Mouse (Mus musculus) hindbrain, embryonic 16.5 days (tissue): ENCODE measurements around the gene Begain. TPM values are rescaled to one million over a fixed set of nuclear protein-coding genes. Genes with fewer than 3 reads are reported as not detected.

Experiments
- ATAC-seq: fragments of 200-750 bp; cut with Nextera tagmentation; 2 replicates; pipeline ENCODE4 v1.8.0; 2017; ENCODE audit warnings: moderate TSS enrichment, moderate library complexity
- H3K27ac ChIP-seq: fragments of 300-500 bp; sonication (generic); 2 replicates; pipeline ENCODE4 v1.5.1; 2014; ENCODE audit warnings: low read depth, mild to moderate bottlenecking, control low read depth, low read length, moderate library complexity
- H3K27me3 ChIP-seq: fragments of 300-500 bp; sonication (generic); replicated peaks from 2 replicates; pipeline ENCODE4 v1.6.1; 2014; ENCODE audit warnings: low read length; ENCODE audit not compliant: control insufficient read depth, insufficient read depth
- H3K36me3 ChIP-seq: fragments of 300-500 bp; sonication (generic); 2 replicates; pipeline ENCODE4 v1.6.1; 2014; ENCODE audit warnings: mild to moderate bottlenecking, low read length, moderate library complexity, mixed read lengths; ENCODE audit not compliant: control insufficient read depth, insufficient read depth
- H3K4me1 ChIP-seq: fragments of 300-500 bp; sonication (generic); 2 replicates; pipeline ENCODE4 v1.6.1; 2014; ENCODE audit warnings: low read depth, low read length; ENCODE audit not compliant: control insufficient read depth, insufficient read depth
- H3K4me2 ChIP-seq: fragments of 300-500 bp; sonication (generic); 2 replicates; pipeline ENCODE4 v1.6.1; 2014; ENCODE audit warnings: mild to moderate bottlenecking, low read length, control low read depth, moderate library complexity
- H3K4me3 ChIP-seq: fragments of 300-500 bp; sonication (generic); 2 replicates; pipeline ENCODE4 v1.5.1; 2014; ENCODE audit warnings: mild to moderate bottlenecking, low read length, control low read depth, moderate library complexity
- H3K9ac ChIP-seq: fragments of 300-500 bp; sonication (generic); 2 replicates; pipeline ENCODE4 v1.6.1; 2014; ENCODE audit warnings: low read depth, mild to moderate bottlenecking, control low read depth, low read length, moderate library complexity
- H3K9me3 ChIP-seq: fragments of 300-500 bp; sonication (generic); 2 replicates; pipeline ENCODE4 v1.6.1; 2014; ENCODE audit warnings: mild to moderate bottlenecking, low read length, moderate library complexity; ENCODE audit not compliant: control insufficient read depth
- WGBS: fragments of 180-500 bp; shearing (Covaris S2); extraction: QIAGEN DNeasy Blood & Tissue Kit; methylation state at CpG from one replicate; pipeline ENCODE4 v1.1.7; 2014; 5-methylcytosine and 5-hydroxymethylcytosine counted together
- polyA plus RNA-seq: library from polyadenylated mRNA; unstranded; fragments of >200 nt; fragmentation: Nextera tagmentation; extraction: Ambion mirVana; gene quantifications from 2 replicates; pipeline ENCODE4 v1.2.1, GENCODE M21; 2015

Begain gene
- polyA plus RNA-seq, 1 experiment from 2014 or later = 22.4 TPM

GRCm38 (mm10) chr12:109038179-109038819 is 29.7 kb downstream of the Begain start:
- Histone ChIP-seq H3K27me3 (peaks cover 5% of the 10 kb centered on the region), H3K4me1 (peaks cover 11% of the 10 kb centered on the region), H3K36me3 (peaks cover 6% of the 10 kb centered on the region; the same call in 1 of the 2 replicates), H3K27ac (peak overlapping the region; percentile 17; the same call in 1 of the 2 replicates), H3K9me3 (peaks cover 4% of the 10 kb centered on the region), H3K4me2 (no peak overlapping the region), H3K9ac (no peak overlapping the region), H3K4me3 (no peak overlapping the region)
- ATAC-seq = peak; percentile 51
- 27% methylated on average over 14 of the region's 14 CpGs for WGBS

DNA sequence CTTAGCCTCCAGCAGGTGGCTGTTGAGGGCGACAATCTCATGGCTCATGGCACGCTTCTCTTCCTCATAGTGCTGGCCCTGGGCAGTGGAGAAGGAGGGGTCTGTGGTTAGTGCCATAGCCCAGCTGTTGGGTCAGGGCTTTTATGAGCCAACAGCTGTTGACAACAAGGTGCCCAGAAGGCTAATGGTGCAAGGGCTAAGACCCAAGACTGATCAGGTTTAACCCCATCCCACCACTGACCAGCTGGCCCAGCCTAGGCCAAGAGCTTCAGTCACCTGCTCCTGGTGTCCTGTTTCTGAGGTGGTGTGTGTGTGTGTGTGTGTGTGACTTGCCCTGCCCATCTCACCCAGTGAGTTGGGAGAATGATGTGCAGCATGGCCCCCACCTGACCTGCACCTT is 31.0 kb downstream of the Begain start:
- Histone ChIP-seq H3K9ac (no peak overlapping the region), H3K36me3 (peaks cover 7% of the 10 kb centered on the region; the same call in 1 of the 2 replicates), H3K9me3 (peaks cover 4% of the 10 kb centered on the region), H3K27me3 (peaks cover 9% of the 10 kb centered on the region), H3K4me3 (no peak overlapping the region), H3K4me1 (peaks cover 11% of the 10 kb centered on the region), H3K27ac (no peak overlapping the region), H3K4me2 (no peak overlapping the region)
- 94% methylated on average over 2 of the region's 2 CpGs for WGBS
- ATAC-seq = no peak

- Histone ChIP-seq H3K27ac (no peak overlapping the region), H3K4me1 (no peaks in the 10 kb centered on the region), H3K36me3 (no peaks in the 10 kb centered on the region), H3K4me2 (no peak overlapping the region), H3K9me3 (no peaks in the 10 kb centered on the region), H3K27me3 (no peaks in the 10 kb centered on the region), H3K9ac (no peak overlapping the region), H3K4me3 (no peak overlapping the region)
- no peak for ATAC-seq
- 65% methylated on average over 9 of the region's 9 CpGs for WGBS
Observed at GRCm38 (mm10) chr12:109023780-109024179, 44.2 kb downstream of the Begain start.

GRCm38 (mm10) chr12:109022966-109023365 is 45.1 kb downstream of the Begain start:
- ATAC-seq = no peak
- Histone ChIP-seq H3K36me3 (no peaks in the 10 kb centered on the region), H3K27ac (no peak overlapping the region), H3K4me1 (no peaks in the 10 kb centered on the region), H3K4me2 (no peak overlapping the region), H3K4me3 (no peak overlapping the region), H3K9me3 (no peaks in the 10 kb centered on the region), H3K27me3 (no peaks in the 10 kb centered on the region), H3K9ac (no peak overlapping the region)
- WGBS = 87% methylated on average over 5 of the region's 5 CpGs

- Histone ChIP-seq H3K9me3 (no peaks in the 10 kb centered on the region), H3K4me2 (no peak overlapping the region), H3K27me3 (no peaks in the 10 kb centered on the region), H3K36me3 (no peaks in the 10 kb centered on the region), H3K4me1 (no peaks in the 10 kb centered on the region), H3K27ac (no peak overlapping the region), H3K4me3 (no peak overlapping the region), H3K9ac (no peak overlapping the region)
- ATAC-seq = peak; percentile 63
- 74% methylated on average over 10 of the region's 10 CpGs for WGBS
Observed at GRCm38 (mm10) chr12:109022181-109022691, 45.8 kb downstream of the Begain start.

GRCm38 (mm10) chr12:109010070-109010649 is 57.9 kb downstream of the Begain start:
- H3K4me2 ChIP-seq = peak overlapping the region; percentile 33
- H3K4me3 ChIP-seq = no peak overlapping the region
- H3K27me3 ChIP-seq = no peaks in the 10 kb centered on the region
- H3K27ac ChIP-seq = peak overlapping the region; percentile 18; the same call in 1 of the 2 replicates
- peak; percentile 80 for ATAC-seq
- H3K4me1 ChIP-seq = peaks cover 2% of the 10 kb centered on the region; the same call in 1 of the 2 replicates
- WGBS = 50% methylated on average over 18 of the region's 18 CpGs
- no peak overlapping the region for H3K9ac ChIP-seq
- no peaks in the 10 kb centered on the region for H3K36me3 ChIP-seq
- no peaks in the 10 kb centered on the region for H3K9me3 ChIP-seq

DNA sequence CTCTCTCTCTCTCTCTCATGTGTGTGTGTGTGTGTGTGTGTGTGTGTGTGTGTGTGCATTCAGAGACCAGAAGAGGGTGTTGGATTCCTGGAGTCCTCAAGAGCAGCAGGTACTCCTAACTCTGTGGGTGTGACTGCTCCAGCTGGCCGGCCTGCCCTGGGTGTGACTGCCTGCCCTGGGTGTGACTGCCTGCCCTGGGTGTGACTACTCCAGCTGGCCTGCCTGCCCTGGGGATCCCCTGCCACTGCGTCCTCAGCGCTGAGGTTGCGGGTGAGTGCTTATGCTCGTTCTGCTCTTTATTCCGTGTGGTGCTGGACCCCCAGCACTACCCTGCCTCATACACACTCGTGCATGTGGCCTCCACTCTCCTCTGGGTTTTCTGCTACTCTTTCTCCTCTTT is 65.0 kb downstream of the Begain start:
- H3K36me3 ChIP-seq = no peaks in the 10 kb centered on the region
- no peak overlapping the region for H3K4me3 ChIP-seq
- no peaks in the 10 kb centered on the region for H3K27me3 ChIP-seq
- H3K27ac ChIP-seq = no peak overlapping the region
- H3K9me3 ChIP-seq = no peaks in the 10 kb centered on the region
- no peaks in the 10 kb centered on the region for H3K4me1 ChIP-seq
- no peak for ATAC-seq
- WGBS = 74% methylated on average over 7 of the region's 7 CpGs
- no peak overlapping the region for H3K9ac ChIP-seq
- no peak overlapping the region for H3K4me2 ChIP-seq

GRCm38 (mm10) chr12:108997249-108997648 is 70.8 kb downstream of the Begain start:
- 68% methylated on average over 8 of the region's 8 CpGs for WGBS
- no peaks in the 10 kb centered on the region for H3K9me3 ChIP-seq
- no peak overlapping the region for H3K9ac ChIP-seq
- H3K27ac ChIP-seq = no peak overlapping the region
- no peaks in the 10 kb centered on the region for H3K36me3 ChIP-seq
- H3K4me1 ChIP-seq = peaks cover 6% of the 10 kb centered on the region; the same call in 1 of the 2 replicates
- no peaks in the 10 kb centered on the region; the same call in 1 of the 2 replicates for H3K27me3 ChIP-seq
- no peak overlapping the region for H3K4me2 ChIP-seq
- no peak overlapping the region for H3K4me3 ChIP-seq
- no peak for ATAC-seq

GRCm38 (mm10) chr12:108995976-108996636 is 71.9 kb downstream of the Begain start:
- Histone ChIP-seq H3K9me3 (no peaks in the 10 kb centered on the region), H3K4me3 (no peak overlapping the region), H3K27ac (no peak overlapping the region), H3K4me2 (no peak overlapping the region), H3K9ac (no peak overlapping the region), H3K27me3 (no peaks in the 10 kb centered on the region; the same call in 1 of the 2 replicates), H3K36me3 (no peaks in the 10 kb centered on the region), H3K4me1 (peaks cover 6% of the 10 kb centered on the region; the same call in 1 of the 2 replicates)
- 75% methylated on average over 12 of the region's 12 CpGs for WGBS
- ATAC-seq = no peak
